Mouse (Mus musculus) embryonic facial prominence, embryonic 13.5 days (tissue): ENCODE results near the gene D8Ertd738e. TPM values are rescaled to one million over a fixed set of nuclear protein-coding genes. Genes with fewer than 3 reads are reported as not detected.

ENCODE experiments used
- ATAC-seq: fragments of 200-750 bp; cut with Nextera tagmentation; 2 replicates; pipeline ENCODE4 v1.8.0; 2017; ENCODE audit warnings: low read depth; ENCODE audit not compliant: insufficient number of reproducible peaks, insufficient read depth, low FRiP score, low TSS enrichment
- H3K27ac ChIP-seq: fragments of 300-500 bp; sonication (generic); 2 replicates; pipeline ENCODE4 v1.5.1; 2015; ENCODE audit warnings: moderate library complexity, mild to moderate bottlenecking, inconsistent platforms
- H3K27me3 ChIP-seq: fragments of 300-500 bp; sonication (generic); 2 replicates; pipeline ENCODE4 v1.6.1; 2015; ENCODE audit warnings: mild to moderate bottlenecking, inconsistent platforms
- H3K36me3 ChIP-seq: fragments of 300-500 bp; sonication (generic); 2 replicates; pipeline ENCODE4 v1.6.1; 2015; ENCODE audit warnings: mild to moderate bottlenecking, inconsistent platforms
- H3K4me1 ChIP-seq: fragments of 300-500 bp; sonication (generic); 2 replicates; pipeline ENCODE4 v1.6.1; 2015; ENCODE audit warnings: inconsistent platforms
- H3K4me2 ChIP-seq: fragments of 300-500 bp; sonication (generic); 2 replicates; pipeline ENCODE4 v1.6.1; 2015; ENCODE audit warnings: moderate library complexity, mild to moderate bottlenecking, inconsistent platforms
- H3K4me3 ChIP-seq: fragments of 300-500 bp; sonication (generic); 2 replicates; pipeline ENCODE4 v1.5.1; 2015; ENCODE audit warnings: mild to moderate bottlenecking, inconsistent platforms
- H3K9ac ChIP-seq: fragments of 300-500 bp; sonication (generic); 2 replicates; pipeline ENCODE4 v1.6.1; 2015; ENCODE audit warnings: mild to moderate bottlenecking, inconsistent platforms
- H3K9me3 ChIP-seq: fragments of 300-500 bp; sonication (generic); 2 replicates; pipeline ENCODE4 v1.6.1; 2016; ENCODE audit warnings: inconsistent platforms
- WGBS: fragments of 180-500 bp; shearing (Covaris S2); methylation state at CpG from one replicate; pipeline ENCODE4 v1.1.7; 2015; ENCODE audit warnings: mixed read lengths; 5-methylcytosine and 5-hydroxymethylcytosine counted together
- polyA plus RNA-seq: library from polyadenylated mRNA; unstranded; fragments of >200 nt; fragmentation: Nextera tagmentation; extraction: Ambion mirVana; gene quantifications from 2 replicates; pipeline ENCODE4 v1.2.1, GENCODE M21; 2015

D8Ertd738e gene
- polyA plus RNA-seq, 1 experiment from 2014 or later = 344 TPM

GRCm38 (mm10) chr8:84269950-84270773, 20.6 kb upstream of the D8Ertd738e start, which contains the start of gene Ccdc130:
TSS of gene Ccdc130 (minus strand) at chr8:84270380.
- H3K4me3 ChIP-seq = peak within 1 kb of the TSS; percentile 71
- ATAC-seq = peak; percentile 99
- WGBS = under 1% methylated on average over 44 of the region's 44 CpGs
- H3K9ac ChIP-seq = peak within 1 kb of the TSS; percentile 87
- peak within 1 kb of the TSS; percentile 83 for H3K4me2 ChIP-seq
- peaks cover 9% of the 10 kb centered on the region for H3K4me1 ChIP-seq
- H3K27me3 ChIP-seq = 0 out of 2 replicates have a peak, but pooled peaks cover 3% of the 10 kb centered on the region
- H3K27ac ChIP-seq = no peak within 1 kb of the TSS
- peaks cover 19% of the 10 kb centered on the region for H3K36me3 ChIP-seq
- H3K9me3 ChIP-seq = no peaks in the 10 kb centered on the region

- Histone ChIP-seq H3K9me3 (no peaks in the 10 kb centered on the region), H3K36me3 (peaks cover 80% of the 10 kb centered on the region), H3K27ac (no peak overlapping the region), H3K27me3 (no peaks in the 10 kb centered on the region), H3K4me2 (no peak overlapping the region), H3K4me1 (peaks cover 14% of the 10 kb centered on the region), H3K4me3 (no peak overlapping the region), H3K9ac (no peak overlapping the region)
- WGBS = 94% methylated on average over 4 of the region's 4 CpGs
- ATAC-seq = no peak
Measured at GRCm38 (mm10) chr8:84261098-84261497, 11.6 kb upstream of the D8Ertd738e start.

DNA sequence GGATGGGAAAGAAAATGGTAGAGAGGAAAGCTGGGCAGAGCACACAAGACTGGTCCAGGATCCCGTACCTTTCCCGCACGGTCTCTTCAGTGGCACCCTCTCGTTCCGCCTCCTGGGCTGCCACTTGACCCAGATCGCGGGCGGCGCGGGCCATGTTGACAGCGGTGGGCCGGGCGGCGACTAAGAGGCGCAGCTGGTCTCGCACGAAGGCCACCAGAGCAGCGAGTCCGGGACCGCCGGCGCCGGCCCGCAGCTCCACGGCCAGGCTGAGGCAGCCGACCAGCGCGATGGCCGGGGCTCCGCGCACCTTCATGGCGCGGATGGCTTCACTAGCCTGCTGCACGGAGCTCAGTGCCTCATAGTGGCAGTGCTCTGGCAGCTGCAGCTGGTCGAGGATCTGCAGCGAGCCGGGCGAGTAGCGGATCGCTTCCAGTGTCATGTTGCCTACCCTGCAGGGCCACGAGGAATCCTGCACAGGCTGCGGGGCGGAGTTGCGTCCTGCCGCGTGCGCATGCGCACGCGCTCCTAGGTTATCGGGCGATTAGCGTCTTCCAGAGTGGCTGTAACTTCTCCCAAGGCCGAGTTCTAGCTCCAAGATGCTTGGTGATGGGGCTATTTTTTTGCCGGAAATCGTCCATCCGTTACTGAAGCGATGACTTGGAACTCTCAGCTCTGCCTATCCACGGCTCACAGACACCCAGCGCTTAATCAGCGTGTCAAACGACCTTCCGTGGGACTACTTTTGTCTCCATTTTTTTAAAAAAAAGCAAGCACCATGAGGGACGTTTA, 7.5 kb upstream of the D8Ertd738e start, which contains the start of gene Mri1:
Gene Mri1 (minus strand): TSS at position 505 of the 789 bp plus-strand sequence.
- Histone ChIP-seq H3K9ac (peak within 1 kb of the TSS; percentile 87), H3K4me2 (peak within 1 kb of the TSS; percentile 92), H3K4me1 (peaks cover 18% of the 10 kb centered on the region), H3K27me3 (no peaks in the 10 kb centered on the region), H3K4me3 (peak within 1 kb of the TSS; percentile 87), H3K27ac (peak within 1 kb of the TSS; percentile 93), H3K9me3 (no peaks in the 10 kb centered on the region), H3K36me3 (peaks cover 72% of the 10 kb centered on the region)
- peak; percentile 77 for ATAC-seq
- under 1% methylated on average over 64 of the region's 64 CpGs for WGBS

DNA sequence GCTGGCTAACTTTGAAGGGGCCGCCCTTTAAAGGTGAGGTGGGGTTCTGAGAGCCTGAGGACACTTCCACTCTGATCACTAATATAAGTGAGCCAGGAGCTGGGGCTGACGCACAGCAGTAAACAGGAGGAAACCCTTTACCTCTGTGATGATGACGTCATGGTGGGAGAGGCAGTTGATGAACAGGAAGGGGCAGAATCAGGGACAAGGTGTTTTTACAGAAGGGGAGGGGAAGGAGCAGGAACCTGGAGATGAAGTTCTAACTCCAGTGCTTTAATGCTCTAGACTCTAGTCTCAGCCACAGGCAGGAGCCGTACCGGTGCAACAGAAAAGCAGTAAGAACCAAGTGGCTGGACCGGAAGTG, 6.9 kb upstream of the D8Ertd738e start:
- H3K36me3 ChIP-seq = peaks cover 72% of the 10 kb centered on the region
- H3K4me1 ChIP-seq = peaks cover 18% of the 10 kb centered on the region
- H3K9ac ChIP-seq = peak overlapping the region; percentile 87
- H3K4me3 ChIP-seq = peak overlapping the region; percentile 87
- H3K4me2 ChIP-seq = peak overlapping the region; percentile 92
- no peaks in the 10 kb centered on the region for H3K27me3 ChIP-seq
- 13% methylated on average over 6 of the region's 6 CpGs for WGBS
- no peaks in the 10 kb centered on the region for H3K9me3 ChIP-seq
- ATAC-seq = no peak
- H3K27ac ChIP-seq = peak overlapping the region; percentile 93

DNA sequence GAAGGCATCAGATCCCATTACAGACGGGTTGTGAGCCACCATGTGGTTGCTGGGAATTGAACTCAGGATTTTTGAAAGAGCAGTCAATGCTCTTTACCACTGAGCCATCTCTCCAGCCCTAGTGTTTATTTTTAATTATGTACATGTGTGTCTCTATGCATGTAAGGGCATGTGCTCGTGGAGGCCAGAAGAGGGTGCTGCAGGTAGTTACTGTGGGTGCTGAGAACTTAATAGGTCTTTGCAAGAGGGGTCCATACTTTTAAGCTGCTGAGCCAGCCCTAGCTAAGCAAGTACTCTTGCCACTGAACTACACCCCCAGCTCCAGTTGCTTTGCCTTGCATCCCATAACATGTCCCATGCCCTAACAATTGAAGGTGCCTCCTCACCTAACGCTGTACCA, 6.3 kb upstream of the D8Ertd738e start:
- H3K4me2 ChIP-seq = peak overlapping the region; percentile 92

DNA sequence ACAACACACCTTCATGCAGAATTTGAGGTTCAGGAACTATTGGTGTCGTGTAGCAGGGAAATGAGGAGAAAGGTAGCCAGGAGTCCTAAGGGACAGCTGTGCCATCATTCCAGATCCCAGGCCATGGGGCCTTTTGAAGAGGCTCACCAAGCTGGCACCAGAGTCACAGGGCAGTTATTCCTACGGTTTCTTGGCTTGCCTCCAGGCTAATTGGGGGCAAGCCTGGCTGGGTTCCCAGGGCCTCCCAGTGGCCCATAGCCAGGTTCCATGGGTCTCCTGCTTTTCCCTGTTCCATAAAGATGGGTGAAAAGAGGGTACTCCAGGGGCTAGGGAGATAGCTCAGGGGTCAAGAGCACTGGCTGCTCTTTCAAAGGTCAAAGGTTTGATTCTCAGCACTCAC, 7.7 kb downstream of the D8Ertd738e start:
- Histone ChIP-seq H3K27me3 (no peaks in the 10 kb centered on the region), H3K9ac (no peak overlapping the region), H3K4me1 (peaks cover 5% of the 10 kb centered on the region; the same call in 1 of the 2 replicates), H3K4me3 (no peak overlapping the region), H3K27ac (no peak overlapping the region), H3K4me2 (no peak overlapping the region), H3K9me3 (no peaks in the 10 kb centered on the region), H3K36me3 (peaks cover 32% of the 10 kb centered on the region)
- 56% methylated on average over 2 of the region's 2 CpGs for WGBS
- ATAC-seq = no peak

More for the DNA sequence above, 6.3 kb upstream of the D8Ertd738e start:
- H3K9ac ChIP-seq = peak overlapping the region; percentile 87; the same call in 1 of the 2 replicates
- peak overlapping the region; percentile 93 for H3K27ac ChIP-seq
- H3K4me1 ChIP-seq = peaks cover 18% of the 10 kb centered on the region
- ATAC-seq = no peak
- H3K9me3 ChIP-seq = no peaks in the 10 kb centered on the region
- H3K4me3 ChIP-seq = peak overlapping the region; percentile 87
- H3K27me3 ChIP-seq = no peaks in the 10 kb centered on the region
- 77% methylated on average over 3 of the region's 3 CpGs for WGBS
- H3K36me3 ChIP-seq = peaks cover 72% of the 10 kb centered on the region

DNA sequence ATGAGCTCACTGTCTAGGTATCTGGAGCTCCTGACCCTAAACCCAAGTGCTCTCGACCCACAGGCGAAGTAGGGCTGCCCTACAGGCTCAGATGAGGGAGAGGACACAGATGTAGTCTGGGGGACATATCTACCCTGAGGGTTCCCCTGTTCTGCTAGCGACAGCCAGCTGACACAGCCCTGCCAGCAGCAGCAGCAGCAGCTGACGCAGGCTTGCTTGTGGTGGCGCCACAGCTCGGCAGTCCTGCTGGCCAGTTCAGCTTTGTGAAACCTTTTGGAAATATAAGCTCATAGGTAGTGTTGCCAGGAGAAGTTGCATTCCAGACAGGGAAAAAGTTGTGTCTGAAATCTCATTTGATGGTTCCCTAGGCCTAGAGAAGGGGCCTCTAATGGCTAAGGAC, 8.4 kb downstream of the D8Ertd738e start:
- WGBS = 54% methylated on average over 6 of the region's 6 CpGs
- Histone ChIP-seq H3K27me3 (no peaks in the 10 kb centered on the region), H3K27ac (no peak overlapping the region), H3K4me2 (no peak overlapping the region), H3K9me3 (no peaks in the 10 kb centered on the region), H3K4me1 (peaks cover 7% of the 10 kb centered on the region), H3K9ac (0 out of 2 replicates have a peak overlapping the region, but pooled peaks have one; percentile 21), H3K36me3 (peaks cover 25% of the 10 kb centered on the region), H3K4me3 (no peak overlapping the region)
- ATAC-seq = no peak

- peaks cover 22% of the 10 kb centered on the region for H3K36me3 ChIP-seq
- WGBS = 19% methylated on average over 19 of the region's 19 CpGs
- peak overlapping the region; percentile 79 for H3K9ac ChIP-seq
- peaks cover 28% of the 10 kb centered on the region for H3K4me1 ChIP-seq
- peak overlapping the region; percentile 91 for H3K4me3 ChIP-seq
- H3K4me2 ChIP-seq = peak overlapping the region; percentile 71
- no peaks in the 10 kb centered on the region for H3K27me3 ChIP-seq
- H3K9me3 ChIP-seq = no peaks in the 10 kb centered on the region
- no peak for ATAC-seq
- peak overlapping the region; percentile 92 for H3K27ac ChIP-seq
Measured at GRCm38 (mm10) chr8:84237542-84238229, 11.8 kb downstream of the D8Ertd738e start.

GRCm38 (mm10) chr8:84236998-84237473, 12.5 kb downstream of the D8Ertd738e start, which contains the start of gene Zswim4:
TSS of gene Zswim4 (minus strand) at chr8:84237055.
- H3K36me3 ChIP-seq = peaks cover 29% of the 10 kb centered on the region
- peaks cover 30% of the 10 kb centered on the region for H3K4me1 ChIP-seq
- no peaks in the 10 kb centered on the region for H3K27me3 ChIP-seq
- peak; percentile 98 for ATAC-seq
- no peaks in the 10 kb centered on the region for H3K9me3 ChIP-seq
- 0% methylated on average over 35 of the region's 35 CpGs for WGBS
- H3K4me2 ChIP-seq = peak within 1 kb of the TSS; percentile 87
- peak within 1 kb of the TSS; percentile 91 for H3K4me3 ChIP-seq
- peak within 1 kb of the TSS; percentile 92 for H3K27ac ChIP-seq
- peak within 1 kb of the TSS; percentile 98 for H3K9ac ChIP-seq

DNA sequence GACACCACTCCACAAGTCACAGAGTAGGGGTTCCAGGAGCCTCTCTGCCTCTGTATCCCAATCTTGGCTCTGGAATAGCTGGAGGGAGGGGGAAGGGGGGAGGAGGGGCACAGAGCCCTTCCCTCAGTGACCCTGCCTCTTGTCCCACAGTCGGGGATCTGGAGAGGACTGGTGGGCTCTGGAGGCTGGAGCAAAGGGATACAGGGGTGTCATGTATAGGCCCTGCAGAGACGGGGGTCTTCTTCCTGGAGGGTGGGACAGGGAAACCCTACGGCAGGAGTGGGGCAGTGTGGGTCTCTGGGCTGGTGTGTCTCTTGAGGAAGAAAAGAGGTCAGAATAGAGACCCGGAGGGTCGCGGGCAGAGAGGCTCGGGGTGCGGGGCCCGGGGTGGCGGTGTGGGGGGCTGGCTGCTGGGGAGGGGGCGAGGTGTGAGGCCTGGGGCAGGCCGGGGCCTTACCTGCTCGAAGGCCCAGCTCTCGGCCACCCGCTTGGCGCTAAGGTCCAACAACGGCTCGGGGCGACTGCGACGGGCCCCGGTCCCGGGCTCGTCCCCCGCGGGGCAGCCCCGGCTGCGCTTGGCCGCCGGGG, 13.0 kb downstream of the D8Ertd738e start:
- H3K4me2 ChIP-seq = peak overlapping the region; percentile 87
- peak; percentile 11 for ATAC-seq

More for the DNA sequence above, 13.0 kb downstream of the D8Ertd738e start:
- Histone ChIP-seq H3K4me1 (peaks cover 25% of the 10 kb centered on the region), H3K4me3 (peak overlapping the region; percentile 91), H3K27ac (peak overlapping the region; percentile 78), H3K36me3 (peaks cover 34% of the 10 kb centered on the region), H3K27me3 (no peaks in the 10 kb centered on the region), H3K9ac (peak overlapping the region; percentile 98), H3K9me3 (no peaks in the 10 kb centered on the region)
- WGBS = under 1% methylated on average over 30 of the region's 30 CpGs
